Mouse (Mus musculus): ENCODE data around the gene Srpk2. TPM values are rescaled to one million over a fixed set of nuclear protein-coding genes. Genes with fewer than 3 reads are reported as not detected.
"Not testable (repeated sequence)": the region's sequence is repeated elsewhere in the genome, so short reads cannot be mapped to it uniquely, and the experiment has no call there.

Gene Srpk2
- polyA plus RNA-seq, 1 experiment from 2014 or later, result 124 TPM

DNA sequence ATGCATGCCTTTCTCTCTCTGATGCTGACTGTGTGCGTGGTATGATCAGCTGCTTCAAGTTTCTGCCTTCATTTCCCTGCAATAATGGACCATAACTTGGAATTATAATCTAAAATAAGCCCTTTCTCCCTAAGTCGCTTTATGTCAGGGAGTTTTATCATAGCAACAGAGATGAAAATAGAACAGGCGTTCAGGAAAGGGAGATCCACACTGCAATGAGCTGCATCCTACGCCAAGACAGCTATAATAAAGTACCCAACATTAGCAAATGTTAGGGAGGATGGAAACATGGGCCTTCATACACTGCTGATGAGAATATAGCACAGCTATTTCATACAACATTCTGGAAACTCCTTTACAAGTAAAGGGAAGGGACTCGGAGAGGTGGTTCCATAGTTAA lies 116.2 kb downstream of the Srpk2 start:
- H3K4me2 ChIP-seq (ENCODE audit: low read depth, low read length), result no peak overlapping the region
- no peak overlapping the region for H3K27ac ChIP-seq (ENCODE audit: low read depth, low read length)
- H3K27me3 ChIP-seq (ENCODE audit: control insufficient read depth, insufficient read depth, low read length), result no peaks in the 10 kb centered on the region
- no peak overlapping the region for H3K9ac ChIP-seq (replicated peaks; ENCODE audit: low read depth, low read length)
- no peaks in the 10 kb centered on the region for H3K4me1 ChIP-seq (ENCODE audit: control insufficient read depth, insufficient read depth, low read length)
- H3K9me3 ChIP-seq (ENCODE audit: control insufficient read depth, low read length), result no peaks in the 10 kb centered on the region
- ATAC-seq (ENCODE audit: low read depth), result no peak
- no peak overlapping the region for H3K4me3 ChIP-seq (ENCODE audit: low read depth, low read length)
- WGBS, result 97% methylated on average over 5 of the region's 5 CpGs
- H3K36me3 ChIP-seq (ENCODE audit: control insufficient read depth, insufficient read depth, low read length), result peaks cover 5% of the 10 kb centered on the region; the same call in 1 of the 2 replicates

DNA sequence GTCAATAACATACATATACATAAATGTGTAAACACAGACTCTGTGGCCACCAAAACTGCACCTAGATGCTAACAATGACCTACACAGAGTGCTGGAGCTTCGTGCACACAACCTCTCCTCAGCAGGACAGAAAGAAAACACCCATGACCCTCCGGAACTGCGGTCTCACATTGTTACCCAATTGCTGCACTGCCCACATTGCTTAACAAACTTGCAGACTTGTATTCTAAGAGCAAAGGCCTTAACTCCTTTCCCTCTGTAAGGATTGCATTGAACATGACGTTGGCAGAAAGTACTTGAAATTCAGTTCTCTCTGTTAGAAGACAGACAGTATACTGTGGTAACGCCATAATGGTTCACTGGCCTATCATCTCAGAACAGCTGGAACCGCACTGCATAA lies 118.0 kb downstream of the Srpk2 start:
- H3K4me2 ChIP-seq (ENCODE audit: low read depth, low read length), result no peak overlapping the region
- no peak for ATAC-seq (ENCODE audit: low read depth)
- 87% methylated on average over 6 of the region's 6 CpGs for whole genome bisulfite sequencing

DNA sequence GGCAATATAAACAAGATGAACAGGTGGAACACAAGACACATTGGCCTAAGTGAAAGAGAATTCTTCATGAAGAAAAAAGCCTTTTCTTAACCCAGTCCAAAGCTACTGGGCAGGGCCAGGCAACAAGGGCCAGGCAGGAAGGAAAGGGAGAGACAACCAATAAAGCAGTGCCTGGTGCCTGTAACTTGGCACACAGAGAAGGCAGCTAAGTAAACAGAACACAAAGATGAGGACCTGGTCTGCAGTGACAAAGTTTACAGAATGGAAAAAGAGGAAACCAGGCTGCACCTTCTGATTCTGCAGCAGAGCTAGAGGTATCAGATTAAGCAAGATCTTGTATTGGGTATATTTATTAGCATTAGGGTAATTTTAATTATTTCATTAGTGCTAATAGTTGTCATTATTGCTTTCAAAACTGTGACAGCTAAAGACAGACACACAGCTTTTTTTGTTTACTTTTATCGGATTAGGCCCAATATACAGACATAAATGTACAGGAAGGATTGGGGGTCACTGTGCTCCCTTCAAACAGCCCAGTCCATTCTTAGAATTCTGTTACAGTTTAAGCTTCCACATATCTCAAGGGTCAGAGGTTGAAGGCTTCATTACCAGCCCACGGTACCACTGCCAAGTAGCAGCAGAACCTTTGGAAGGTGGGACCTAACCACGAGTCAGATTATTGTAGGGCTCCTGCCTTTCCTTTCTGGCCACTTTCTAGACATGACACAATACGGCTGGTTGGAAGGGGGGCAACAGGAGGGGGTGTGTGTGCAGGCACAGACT lies 121.9 kb downstream of the Srpk2 start:
- Histone ChIP-seq H3K9ac (replicated peaks; ENCODE audit: low read depth, low read length) (no peak overlapping the region), H3K4me3 (ENCODE audit: low read depth, low read length) (no peak overlapping the region), H3K36me3 (ENCODE audit: control insufficient read depth, insufficient read depth, low read length) (peaks cover 7% of the 10 kb centered on the region; the same call in 1 of the 2 replicates), H3K27me3 (ENCODE audit: control insufficient read depth, insufficient read depth, low read length) (no peaks in the 10 kb centered on the region), H3K27ac (ENCODE audit: low read depth, low read length) (no peak overlapping the region), H3K4me1 (ENCODE audit: control insufficient read depth, insufficient read depth, low read length) (no peaks in the 10 kb centered on the region), H3K4me2 (ENCODE audit: low read depth, low read length) (no peak overlapping the region), H3K9me3 (ENCODE audit: control insufficient read depth, low read length) (no peaks in the 10 kb centered on the region)
- ATAC-seq (ENCODE audit: low read depth), result no peak
- WGBS, result 90% methylated on average over 4 of the region's 4 CpGs

More for the DNA sequence above, 118.0 kb downstream of the Srpk2 start:
- Histone ChIP-seq H3K9ac (replicated peaks; ENCODE audit: low read depth, low read length) (no peak overlapping the region), H3K27ac (ENCODE audit: low read depth, low read length) (no peak overlapping the region), H3K36me3 (ENCODE audit: control insufficient read depth, insufficient read depth, low read length) (peaks cover 5% of the 10 kb centered on the region; the same call in 1 of the 2 replicates), H3K4me3 (ENCODE audit: low read depth, low read length) (no peak overlapping the region), H3K9me3 (ENCODE audit: control insufficient read depth, low read length) (no peaks in the 10 kb centered on the region), H3K4me1 (ENCODE audit: control insufficient read depth, insufficient read depth, low read length) (no peaks in the 10 kb centered on the region), H3K27me3 (ENCODE audit: control insufficient read depth, insufficient read depth, low read length) (no peaks in the 10 kb centered on the region)

DNA sequence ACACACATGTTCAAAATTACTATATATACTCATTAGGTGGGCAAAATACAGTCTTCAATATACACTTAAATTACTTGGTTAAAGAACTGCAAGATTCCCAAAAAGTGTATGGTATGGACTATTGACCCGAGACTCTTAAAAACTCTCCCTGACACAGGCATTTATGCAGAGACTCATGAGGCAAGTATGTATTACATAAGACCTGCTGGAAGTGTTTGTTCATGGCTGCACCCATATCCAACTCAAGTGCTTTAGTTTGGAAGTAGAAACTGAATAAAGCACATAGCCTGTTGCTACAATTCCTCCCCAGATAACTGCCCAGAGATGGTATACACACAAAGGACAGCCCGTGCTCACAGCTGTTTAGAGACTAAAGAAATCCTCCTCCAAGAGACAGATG lies 123.2 kb downstream of the Srpk2 start:
- Histone ChIP-seq H3K9ac (replicated peaks; ENCODE audit: low read depth, low read length) (no peak overlapping the region), H3K4me1 (ENCODE audit: control insufficient read depth, insufficient read depth, low read length) (no peaks in the 10 kb centered on the region), H3K4me2 (ENCODE audit: low read depth, low read length) (no peak overlapping the region), H3K27ac (ENCODE audit: low read depth, low read length) (no peak overlapping the region), H3K36me3 (ENCODE audit: control insufficient read depth, insufficient read depth, low read length) (peaks cover 7% of the 10 kb centered on the region; the same call in 1 of the 2 replicates), H3K4me3 (ENCODE audit: low read depth, low read length) (no peak overlapping the region), H3K9me3 (ENCODE audit: control insufficient read depth, low read length) (no peaks in the 10 kb centered on the region), H3K27me3 (ENCODE audit: control insufficient read depth, insufficient read depth, low read length) (no peaks in the 10 kb centered on the region)
- 93% methylated on average over 2 of the region's 2 CpGs for WGBS
- no peak for ATAC-seq (ENCODE audit: low read depth)

DNA sequence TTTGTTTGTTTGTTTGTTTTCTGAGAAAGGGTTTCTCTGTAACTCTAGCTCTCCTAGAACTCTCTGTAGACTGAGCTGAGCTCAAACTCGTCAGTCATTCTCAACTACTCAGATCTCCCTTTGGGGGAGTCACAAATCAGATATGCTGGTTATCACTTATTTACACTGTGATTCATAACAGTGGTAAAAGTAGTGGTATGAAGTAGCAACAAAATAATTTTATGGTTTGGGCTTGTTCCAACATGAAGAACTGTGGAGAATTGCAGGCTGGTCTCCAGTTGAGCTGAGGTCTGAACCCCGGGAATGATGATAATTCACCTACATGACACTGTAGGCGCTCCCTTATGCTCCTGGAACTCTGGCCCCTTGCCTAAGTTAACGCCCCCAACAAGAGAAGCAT lies 124.2 kb downstream of the Srpk2 start:
- ATAC-seq (ENCODE audit: low read depth), result no peak
- no peak overlapping the region for H3K27ac ChIP-seq (ENCODE audit: low read depth, low read length)
- H3K9me3 ChIP-seq (ENCODE audit: control insufficient read depth, low read length), result no peaks in the 10 kb centered on the region
- H3K4me1 ChIP-seq (ENCODE audit: control insufficient read depth, insufficient read depth, low read length), result no peaks in the 10 kb centered on the region
- H3K4me3 ChIP-seq (ENCODE audit: low read depth, low read length), result no peak overlapping the region
- WGBS, result 79% methylated on average over 4 of the region's 4 CpGs
- H3K9ac ChIP-seq (replicated peaks; ENCODE audit: low read depth, low read length), result no peak overlapping the region
- H3K4me2 ChIP-seq (ENCODE audit: low read depth, low read length), result no peak overlapping the region
- peaks cover 7% of the 10 kb centered on the region; the same call in 1 of the 2 replicates for H3K36me3 ChIP-seq (ENCODE audit: control insufficient read depth, insufficient read depth, low read length)
- no peaks in the 10 kb centered on the region for H3K27me3 ChIP-seq (ENCODE audit: control insufficient read depth, insufficient read depth, low read length)

DNA sequence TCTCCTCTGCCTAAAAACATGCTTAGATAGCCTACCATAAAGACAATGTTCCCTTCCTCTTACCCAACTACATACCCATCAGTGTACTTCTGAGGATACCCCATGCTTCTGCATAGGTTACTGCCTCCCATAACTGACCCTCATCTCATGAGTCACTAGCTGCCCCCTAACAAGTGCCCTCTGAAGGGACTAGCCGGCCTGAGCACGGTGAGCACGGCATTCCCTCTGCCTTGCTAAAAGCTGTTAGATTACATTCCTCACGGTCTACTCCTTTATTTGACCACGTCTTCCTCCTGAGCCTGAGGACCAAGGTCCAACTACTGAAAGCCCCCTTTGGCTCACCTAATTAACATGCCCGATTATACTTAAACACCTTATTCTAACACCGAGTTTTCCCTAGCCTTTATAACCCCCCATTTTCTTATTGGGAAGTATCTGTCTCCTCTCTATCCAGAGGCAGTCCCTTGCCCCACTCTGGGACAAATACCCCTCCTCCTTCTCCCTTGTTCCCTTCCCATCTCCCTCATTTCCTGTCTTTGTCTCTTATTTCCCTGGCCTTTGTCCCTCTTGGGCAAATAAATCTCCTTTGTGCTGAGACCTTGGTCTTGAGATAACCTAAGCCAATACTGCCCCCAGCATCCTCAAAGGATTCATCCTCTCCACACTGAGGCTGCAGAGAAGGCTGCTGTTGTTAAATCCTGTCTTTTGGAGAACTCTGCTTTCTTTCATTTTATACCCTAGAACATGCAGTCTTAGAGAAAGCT lies 128.2 kb downstream of the Srpk2 start:
- Histone ChIP-seq H3K9me3 (ENCODE audit: control insufficient read depth, low read length) (no peaks in the 10 kb centered on the region), H3K4me1 (ENCODE audit: control insufficient read depth, insufficient read depth, low read length) (no peaks in the 10 kb centered on the region), H3K4me2 (ENCODE audit: low read depth, low read length) (no peak overlapping the region), H3K27ac (ENCODE audit: low read depth, low read length) (no peak overlapping the region), H3K36me3 (ENCODE audit: control insufficient read depth, insufficient read depth, low read length) (0 out of 2 replicates have a peak, but pooled peaks cover 3% of the 10 kb centered on the region), H3K9ac (replicated peaks; ENCODE audit: low read depth, low read length) (no peak overlapping the region), H3K4me3 (ENCODE audit: low read depth, low read length) (no peak overlapping the region), H3K27me3 (ENCODE audit: control insufficient read depth, insufficient read depth, low read length) (no peaks in the 10 kb centered on the region)
- ATAC-seq (ENCODE audit: low read depth), result no peak
- WGBS, result 77% methylated on average over 7 of the region's 7 CpGs

DNA sequence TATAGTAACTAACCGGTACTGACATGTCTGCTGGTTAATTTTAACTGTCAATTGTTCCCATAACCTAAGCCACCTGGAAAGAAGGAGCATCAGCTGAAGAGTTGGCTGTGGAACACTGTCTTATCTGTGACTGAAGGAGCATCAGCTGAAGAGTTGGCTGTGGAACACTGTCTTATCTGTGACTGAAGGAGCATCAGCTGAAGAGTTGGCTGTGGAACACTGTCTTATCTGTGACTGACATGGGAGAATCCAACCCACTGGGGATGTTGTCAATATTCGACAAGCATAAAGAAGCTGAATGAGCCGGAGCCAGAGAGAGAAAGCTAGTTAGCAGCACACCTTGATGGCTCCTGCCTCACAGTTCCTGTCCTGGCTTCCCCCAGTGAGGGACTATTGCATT lies 131.1 kb downstream of the Srpk2 start:
- H3K27me3 ChIP-seq (ENCODE audit: control insufficient read depth, insufficient read depth, low read length); H3K36me3 ChIP-seq (ENCODE audit: control insufficient read depth, insufficient read depth, low read length); ATAC-seq (ENCODE audit: low read depth); H3K4me3 ChIP-seq (ENCODE audit: low read depth, low read length); H3K4me1 ChIP-seq (ENCODE audit: control insufficient read depth, insufficient read depth, low read length); H3K4me2 ChIP-seq (ENCODE audit: low read depth, low read length); H3K9me3 ChIP-seq (ENCODE audit: control insufficient read depth, low read length); H3K27ac ChIP-seq (ENCODE audit: low read depth, low read length); H3K9ac ChIP-seq (replicated peaks; ENCODE audit: low read depth, low read length): not testable (repeated sequence)
- WGBS, result 76% methylated on average over 3 of the region's 3 CpGs

DNA sequence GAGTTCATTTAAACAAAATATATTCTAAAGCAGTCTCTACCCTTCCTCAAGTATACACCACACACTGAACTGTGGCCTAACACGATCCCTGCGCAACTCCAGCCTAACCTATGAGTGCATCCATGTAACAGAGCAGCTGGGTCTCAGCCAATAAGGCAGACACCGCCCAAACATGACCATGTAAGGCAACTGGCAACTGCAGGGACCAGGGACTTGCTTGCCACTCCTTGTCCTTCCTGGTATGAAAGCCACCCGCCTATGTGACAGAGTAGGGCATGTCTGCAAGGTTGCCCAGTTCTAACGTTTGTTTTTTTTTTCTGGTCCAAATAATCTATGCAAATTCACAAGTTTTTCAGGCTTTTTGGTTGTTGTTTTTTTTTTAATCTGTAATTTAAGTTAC lies 132.7 kb downstream of the Srpk2 start:
- H3K9ac ChIP-seq (replicated peaks; ENCODE audit: low read depth, low read length), result no peak overlapping the region
- no peaks in the 10 kb centered on the region for H3K36me3 ChIP-seq (ENCODE audit: control insufficient read depth, insufficient read depth, low read length)
- ATAC-seq (ENCODE audit: low read depth), result no peak
- no peak overlapping the region for H3K27ac ChIP-seq (ENCODE audit: low read depth, low read length)
- no peak overlapping the region for H3K4me3 ChIP-seq (ENCODE audit: low read depth, low read length)
- no peak overlapping the region for H3K4me2 ChIP-seq (ENCODE audit: low read depth, low read length)
- H3K4me1 ChIP-seq (ENCODE audit: control insufficient read depth, insufficient read depth, low read length), result no peaks in the 10 kb centered on the region
- no peaks in the 10 kb centered on the region for H3K9me3 ChIP-seq (ENCODE audit: control insufficient read depth, low read length)
- no peaks in the 10 kb centered on the region for H3K27me3 ChIP-seq (ENCODE audit: control insufficient read depth, insufficient read depth, low read length)
- WGBS, result 88% methylated on average over 5 of the region's 5 CpGs

DNA sequence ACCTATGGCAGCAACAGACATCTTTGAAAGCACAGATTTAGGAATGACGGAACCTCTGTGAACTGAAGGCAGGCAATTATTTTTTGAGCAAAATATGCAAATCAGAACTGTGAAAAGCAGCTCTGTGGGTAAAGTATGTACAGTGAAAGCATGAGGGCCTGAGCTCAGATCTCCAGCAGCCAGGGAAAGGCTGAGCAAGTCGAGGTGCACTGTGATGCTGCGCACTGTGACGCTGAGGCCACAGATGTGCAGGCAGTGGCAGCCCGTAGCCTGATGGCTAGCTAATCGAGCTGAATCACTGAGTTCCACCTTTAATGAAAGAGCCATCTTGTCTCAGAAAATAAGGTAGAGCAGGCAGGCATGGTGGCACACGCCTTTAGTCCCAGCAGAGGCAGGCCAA lies 148.7 kb downstream of the Srpk2 start:
- H3K9me3 ChIP-seq (ENCODE audit: control insufficient read depth, low read length), result no peaks in the 10 kb centered on the region
- H3K27ac ChIP-seq (ENCODE audit: low read depth, low read length), result no peak overlapping the region
- WGBS, result 84% methylated on average over 7 of the region's 7 CpGs
- no peak overlapping the region for H3K9ac ChIP-seq (replicated peaks; ENCODE audit: low read depth, low read length)
- H3K36me3 ChIP-seq (ENCODE audit: control insufficient read depth, insufficient read depth, low read length), result 0 out of 2 replicates have a peak, but pooled peaks cover 2% of the 10 kb centered on the region
- H3K4me1 ChIP-seq (ENCODE audit: control insufficient read depth, insufficient read depth, low read length), result no peaks in the 10 kb centered on the region
- no peak overlapping the region for H3K4me2 ChIP-seq (ENCODE audit: low read depth, low read length)
- no peaks in the 10 kb centered on the region for H3K27me3 ChIP-seq (ENCODE audit: control insufficient read depth, insufficient read depth, low read length)
- H3K4me3 ChIP-seq (ENCODE audit: low read depth, low read length), result no peak overlapping the region
- ATAC-seq (ENCODE audit: low read depth), result no peak
